Mouse (Mus musculus): ENCODE measurements at regions not wholly inside any gene's neighbourhood (a gene's known extent, or its start where the extent isn't known, plus 50 kb on each side); places are given as distances from the start of the nearest gene placed in this dataset.
"Not testable (repeated sequence)": the region's sequence is repeated elsewhere in the genome, so short reads cannot be mapped to it uniquely, and the experiment has no call there.

DNA sequence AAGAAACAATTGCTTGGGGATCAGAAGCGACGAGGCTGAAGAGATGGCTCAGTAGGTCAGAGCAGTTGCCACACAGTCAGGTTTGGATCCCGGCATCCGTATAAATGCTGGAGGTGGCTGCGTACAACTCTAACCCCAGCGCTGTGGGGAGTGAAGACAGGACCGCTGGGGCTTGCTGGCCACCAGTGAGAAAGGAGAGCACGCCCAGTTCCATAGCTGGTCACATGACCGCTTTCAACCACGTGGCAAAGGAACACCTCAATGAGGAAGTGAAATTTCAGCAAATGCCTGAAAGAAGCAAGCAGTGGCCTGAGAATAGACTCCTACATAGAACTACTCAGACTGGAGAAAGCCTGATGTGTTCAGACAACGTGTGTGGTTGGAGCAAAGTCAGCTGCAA lies 148.3 kb upstream of the Ipo5 start:
- H3K27ac ChIP-seq, result no peak overlapping the region
- no peak overlapping the region for H3K9ac ChIP-seq (ENCODE audit: low read depth, low read length)
- H3K4me3 ChIP-seq, result no peak overlapping the region
- WGBS, result 74% methylated on average over 11 of the region's 11 CpGs
- H3K27me3 ChIP-seq (ENCODE audit: control insufficient read depth, insufficient read depth, low read length), result no peaks in the 10 kb centered on the region
- DNase-seq, result peak in 1 of 2 experiments; percentile 57
- no peaks in the 10 kb centered on the region for H3K79me2 ChIP-seq (replicated peaks; ENCODE audit: control insufficient read depth, insufficient read depth, low read length)
- H3K36me3 ChIP-seq (ENCODE audit: control insufficient read depth, insufficient read depth, low read length), result no peaks in the 10 kb centered on the region
- no peaks in the 10 kb centered on the region for H3K4me1 ChIP-seq (ENCODE audit: control insufficient read depth, insufficient read depth, low read length)
- TF ChIP-seq CTCF (IDR thresholded peaks at IDR 0.05) (no peak), EP300 (IDR thresholded peaks at IDR 0.05; ENCODE audit: insufficient read depth, low read depth, low read length) (no peak), POLR2A (IDR thresholded peaks at IDR 0.05; ENCODE audit: insufficient read depth, low read depth, low read length) (no peak)
- intact Hi-C loops (cut with DNase I), result loop anchor here (5.0 kb wide), 2 partner anchors 500 to 685 kb away; no protein-coding TSS in a partner anchor

DNA sequence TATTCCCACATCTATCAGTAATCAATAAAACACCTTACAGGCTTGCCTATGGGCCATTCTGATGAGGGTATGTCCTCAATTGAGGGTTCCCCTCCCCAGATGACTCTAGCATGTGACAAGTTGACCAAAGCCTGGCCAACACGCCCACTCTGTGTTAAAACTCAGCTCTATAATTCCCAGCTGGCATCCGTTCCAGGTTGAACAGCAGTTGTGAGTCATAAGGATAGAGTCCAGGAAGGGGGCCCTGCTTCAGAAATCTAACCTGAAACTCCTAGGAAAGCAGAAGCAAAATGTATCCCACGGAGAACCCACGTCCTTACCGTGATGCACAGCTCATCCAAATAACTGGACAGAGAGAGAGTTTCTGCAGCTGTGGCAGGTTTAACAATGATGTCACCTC lies 147.2 kb upstream of the Ipo5 start:
- H3K27ac ChIP-seq, result no peak overlapping the region
- 71% methylated on average over 5 of the region's 5 CpGs for WGBS
- H3K4me1 ChIP-seq (ENCODE audit: control insufficient read depth, insufficient read depth, low read length), result no peaks in the 10 kb centered on the region
- no peaks in the 10 kb centered on the region for H3K79me2 ChIP-seq (replicated peaks; ENCODE audit: control insufficient read depth, insufficient read depth, low read length)
- TF ChIP-seq EP300 (IDR thresholded peaks at IDR 0.05; ENCODE audit: insufficient read depth, low read depth, low read length) (no peak), POLR2A (IDR thresholded peaks at IDR 0.05; ENCODE audit: insufficient read depth, low read depth, low read length) (no peak), CTCF (IDR thresholded peaks at IDR 0.05) (no peak)
- H3K36me3 ChIP-seq (ENCODE audit: control insufficient read depth, insufficient read depth, low read length), result no peaks in the 10 kb centered on the region
- DNase-seq, result no peak
- no peak overlapping the region for H3K4me3 ChIP-seq
- H3K27me3 ChIP-seq (ENCODE audit: control insufficient read depth, insufficient read depth, low read length), result no peaks in the 10 kb centered on the region
- no peak overlapping the region for H3K9ac ChIP-seq (ENCODE audit: low read depth, low read length)
- intact Hi-C loops (cut with DNase I), result loop anchor here (5.0 kb wide), 2 partner anchors 501 to 686 kb away; no protein-coding TSS in a partner anchor

DNA sequence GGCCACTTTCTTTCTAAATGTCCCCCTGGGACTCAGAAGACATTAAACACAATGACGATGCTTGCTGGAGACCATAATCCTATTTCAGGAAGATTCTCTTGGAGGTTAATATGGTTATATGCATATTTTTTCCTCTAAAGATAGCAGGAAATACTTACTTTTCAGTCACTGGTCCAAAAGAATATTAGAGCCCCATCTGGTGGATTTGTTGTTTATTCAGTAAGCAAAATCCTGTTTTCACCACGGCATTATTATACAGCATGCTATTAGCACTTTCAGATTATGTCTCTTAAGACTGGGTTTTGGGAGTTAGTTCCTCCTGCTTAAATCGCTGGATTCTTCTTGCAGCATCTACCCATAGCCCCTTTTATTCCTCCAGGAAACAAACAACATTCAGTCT lies 146.6 kb upstream of the Ipo5 start:
- H3K9ac ChIP-seq (ENCODE audit: low read depth, low read length), result no peak overlapping the region
- no peak for DNase-seq
- H3K27me3 ChIP-seq (ENCODE audit: control insufficient read depth, insufficient read depth, low read length), result no peaks in the 10 kb centered on the region
- no peak overlapping the region for H3K27ac ChIP-seq
- H3K79me2 ChIP-seq (replicated peaks; ENCODE audit: control insufficient read depth, insufficient read depth, low read length), result no peaks in the 10 kb centered on the region
- WGBS, result 54% methylated on average over 3 of the region's 3 CpGs
- H3K36me3 ChIP-seq (ENCODE audit: control insufficient read depth, insufficient read depth, low read length), result no peaks in the 10 kb centered on the region
- TF ChIP-seq CTCF (IDR thresholded peaks at IDR 0.05), result peak; percentile 56
- no peak for TF ChIP-seq POLR2A (IDR thresholded peaks at IDR 0.05; ENCODE audit: insufficient read depth, low read depth, low read length)
- intact Hi-C loops (cut with DNase I), result loop anchor here (5.0 kb wide), 2 partner anchors 502 to 687 kb away; no protein-coding TSS in a partner anchor
- no peak overlapping the region for H3K4me3 ChIP-seq
- H3K4me1 ChIP-seq (ENCODE audit: control insufficient read depth, insufficient read depth, low read length), result no peaks in the 10 kb centered on the region

DNA sequence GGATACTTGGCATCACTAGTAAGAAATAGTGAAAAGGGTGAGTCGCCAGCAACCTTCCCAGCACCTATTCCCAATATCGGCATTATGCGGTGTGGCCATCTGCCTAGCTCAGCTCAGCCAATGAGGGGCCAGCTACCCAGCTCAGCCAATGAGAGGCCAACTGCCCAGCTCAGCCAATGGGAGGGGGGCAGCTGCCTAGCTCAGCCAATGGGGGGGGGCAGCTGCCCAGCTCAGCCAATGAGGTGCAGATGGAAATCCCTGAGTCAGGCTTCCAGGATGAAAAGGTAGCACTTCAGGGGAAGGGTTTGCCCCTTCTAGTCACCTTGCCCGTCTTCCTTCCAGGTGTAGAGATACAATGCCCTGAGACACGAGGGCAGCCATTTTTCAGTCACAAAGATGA lies 144.6 kb upstream of the Ipo5 start:
- H3K36me3 ChIP-seq (ENCODE audit: control insufficient read depth, insufficient read depth, low read length), result no peaks in the 10 kb centered on the region
- no peak for DNase-seq
- no peak overlapping the region for H3K4me3 ChIP-seq
- intact Hi-C loops (cut with DNase I), result no loop called here
- no peak overlapping the region for H3K9ac ChIP-seq (ENCODE audit: low read depth, low read length)
- 86% methylated on average over 5 of the region's 5 CpGs for WGBS
- TF ChIP-seq EP300 (IDR thresholded peaks at IDR 0.05; ENCODE audit: insufficient read depth, low read depth, low read length) (no peak), POLR2A (IDR thresholded peaks at IDR 0.05; ENCODE audit: insufficient read depth, low read depth, low read length) (no peak), CTCF (IDR thresholded peaks at IDR 0.05) (no peak)
- no peaks in the 10 kb centered on the region for H3K79me2 ChIP-seq (replicated peaks; ENCODE audit: control insufficient read depth, insufficient read depth, low read length)
- no peak overlapping the region for H3K27ac ChIP-seq
- no peaks in the 10 kb centered on the region for H3K27me3 ChIP-seq (ENCODE audit: control insufficient read depth, insufficient read depth, low read length)
- no peaks in the 10 kb centered on the region for H3K4me1 ChIP-seq (ENCODE audit: control insufficient read depth, insufficient read depth, low read length)

DNA sequence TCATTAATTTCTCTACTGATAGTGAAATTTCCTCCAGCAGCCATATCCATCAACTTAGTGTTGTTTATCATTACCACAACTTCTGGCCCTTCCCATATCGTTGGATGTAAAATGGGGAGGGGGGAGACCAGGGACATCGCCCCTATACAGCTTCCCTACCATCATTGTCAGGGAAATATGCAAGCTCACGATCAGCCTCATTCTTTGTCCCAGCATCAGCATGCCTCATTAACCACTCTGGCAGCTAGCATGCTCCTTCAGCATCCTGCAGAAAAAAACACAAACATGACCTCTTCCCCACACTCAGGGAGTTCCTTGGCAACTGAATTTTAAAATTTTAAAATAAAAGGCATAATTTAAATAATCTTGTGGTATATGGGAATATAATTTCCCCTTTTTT lies 140.4 kb upstream of the Ipo5 start:
- intact Hi-C loops (cut with DNase I), result no loop called here
- Histone ChIP-seq H3K4me3 (no peak overlapping the region), H3K36me3 (ENCODE audit: control insufficient read depth, insufficient read depth, low read length) (no peaks in the 10 kb centered on the region), H3K9ac (ENCODE audit: low read depth, low read length) (no peak overlapping the region), H3K27ac (no peak overlapping the region), H3K27me3 (ENCODE audit: control insufficient read depth, insufficient read depth, low read length) (no peaks in the 10 kb centered on the region), H3K79me2 (replicated peaks; ENCODE audit: control insufficient read depth, insufficient read depth, low read length) (no peaks in the 10 kb centered on the region), H3K4me1 (ENCODE audit: control insufficient read depth, insufficient read depth, low read length) (no peaks in the 10 kb centered on the region)
- TF ChIP-seq CTCF (IDR thresholded peaks at IDR 0.05), result no peak
- TF ChIP-seq EP300 (IDR thresholded peaks at IDR 0.05; ENCODE audit: insufficient read depth, low read depth, low read length), result no peak
- TF ChIP-seq POLR2A (IDR thresholded peaks at IDR 0.05; ENCODE audit: insufficient read depth, low read depth, low read length), result no peak
- DNase-seq, result no peak
- 78% methylated on average over 3 of the region's 3 CpGs for WGBS

DNA sequence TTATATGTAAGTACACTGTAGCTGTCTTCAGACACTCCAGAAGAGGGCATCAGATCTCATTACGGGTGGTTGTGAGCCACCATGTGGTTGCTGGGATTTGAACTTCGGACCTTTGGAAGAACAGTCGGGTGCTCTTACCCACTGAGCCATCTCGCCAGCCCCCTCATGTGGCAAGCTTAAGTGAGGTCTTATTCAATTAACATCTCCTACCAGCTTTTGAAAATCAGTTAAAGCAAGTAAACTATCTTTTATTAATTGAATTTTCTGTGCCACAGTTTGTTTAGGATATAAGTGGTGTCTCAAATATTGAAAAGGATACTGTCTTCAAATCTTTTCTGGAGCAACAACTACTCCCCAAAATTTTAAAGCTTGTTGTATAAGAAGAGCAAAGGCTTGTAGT lies 138.0 kb upstream of the Ipo5 start:
- H3K36me3 ChIP-seq (ENCODE audit: control insufficient read depth, insufficient read depth, low read length); H3K27ac ChIP-seq; H3K9ac ChIP-seq (ENCODE audit: low read depth, low read length); H3K4me1 ChIP-seq (ENCODE audit: control insufficient read depth, insufficient read depth, low read length); H3K4me3 ChIP-seq; intact Hi-C loops (cut with DNase I); DNase-seq; H3K79me2 ChIP-seq (replicated peaks; ENCODE audit: control insufficient read depth, insufficient read depth, low read length); H3K27me3 ChIP-seq (ENCODE audit: control insufficient read depth, insufficient read depth, low read length): not testable (repeated sequence)
- WGBS, result 70% methylated on average over 4 of the region's 4 CpGs

Measured in heart, adult 2 months (tissue).